Mouse (Mus musculus) MEL (cell line): ENCODE results near the gene Wwc2.

Experiments
- MYB ChIP-seq: IDR thresholded peaks from 2 replicates; pipeline ENCODE4 v1.6.1; 2011; ENCODE audit warnings: mild to moderate bottlenecking, low read depth, low read length, improper control_type of control experiment
- NRF1 ChIP-seq: IDR thresholded peaks from 2 replicates; pipeline ENCODE4 v1.6.1; 2014; ENCODE audit warnings: low read depth, mild to moderate bottlenecking, inconsistent platforms, low read length, improper control_type of control experiment, moderate library complexity; ENCODE audit not compliant: poor library complexity, insufficient read depth, severe bottlenecking

GRCm38 (mm10) chr8:48014386-48014785 lies 23.7 kb upstream of the Wwc2 start:
- TF ChIP-seq NRF1 (no peak), MYB (no peak)
